Mouse (Mus musculus): Measurements from ENCODE around the gene Zfp941.

DNA sequence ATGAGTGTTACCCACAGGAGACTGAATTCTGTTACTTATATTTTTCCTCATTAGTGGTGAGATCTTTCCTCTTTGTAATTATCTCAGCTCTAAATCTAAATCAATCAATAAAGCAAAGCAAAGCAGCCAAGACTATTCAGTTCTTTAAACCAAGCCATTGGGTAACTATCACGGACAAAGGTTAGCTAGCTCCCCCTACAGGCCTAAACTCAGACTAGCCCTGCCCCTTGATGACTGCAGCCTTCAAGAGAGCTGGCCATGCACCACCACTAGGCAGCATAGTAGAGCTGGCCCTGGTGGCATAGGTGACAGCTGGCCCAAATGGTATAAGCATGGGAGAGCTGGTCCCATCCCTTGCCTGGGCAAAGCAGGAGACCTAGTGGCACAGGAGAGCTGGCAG lies 16.3 kb downstream of the Zfp941 start:
- TF ChIP-seq REST (IDR thresholded peaks at IDR 0.05; ENCODE audit: insufficient read depth, insufficient read length) (no peak), TCF12 (IDR thresholded peaks at IDR 0.05; ENCODE audit: insufficient read depth, poor library complexity, severe bottlenecking) (no peak), POLR2A (IDR thresholded peaks at IDR 0.05; ENCODE audit: insufficient read length, low read depth) (no peak), MAX (IDR thresholded peaks at IDR 0.05; ENCODE audit: low read depth) (no peak), CEBPB (IDR thresholded peaks at IDR 0.05; ENCODE audit: insufficient read depth, poor library complexity, severe bottlenecking) (no peak)
